Mouse (Mus musculus): Measurements from ENCODE around the gene Scly. TPM values are rescaled to one million over a fixed set of nuclear protein-coding genes. Genes with fewer than 3 reads are reported as not detected.
A peak's percentile ranks its signal among the peaks of the same experiment; 100 is the strongest.

Scly gene
- 9.1 and 10.6 TPM in 2 replicates for polyA plus RNA-seq (2012; ENCODE audit: insufficient read depth, insufficient read length, missing spikeins)

DNA sequence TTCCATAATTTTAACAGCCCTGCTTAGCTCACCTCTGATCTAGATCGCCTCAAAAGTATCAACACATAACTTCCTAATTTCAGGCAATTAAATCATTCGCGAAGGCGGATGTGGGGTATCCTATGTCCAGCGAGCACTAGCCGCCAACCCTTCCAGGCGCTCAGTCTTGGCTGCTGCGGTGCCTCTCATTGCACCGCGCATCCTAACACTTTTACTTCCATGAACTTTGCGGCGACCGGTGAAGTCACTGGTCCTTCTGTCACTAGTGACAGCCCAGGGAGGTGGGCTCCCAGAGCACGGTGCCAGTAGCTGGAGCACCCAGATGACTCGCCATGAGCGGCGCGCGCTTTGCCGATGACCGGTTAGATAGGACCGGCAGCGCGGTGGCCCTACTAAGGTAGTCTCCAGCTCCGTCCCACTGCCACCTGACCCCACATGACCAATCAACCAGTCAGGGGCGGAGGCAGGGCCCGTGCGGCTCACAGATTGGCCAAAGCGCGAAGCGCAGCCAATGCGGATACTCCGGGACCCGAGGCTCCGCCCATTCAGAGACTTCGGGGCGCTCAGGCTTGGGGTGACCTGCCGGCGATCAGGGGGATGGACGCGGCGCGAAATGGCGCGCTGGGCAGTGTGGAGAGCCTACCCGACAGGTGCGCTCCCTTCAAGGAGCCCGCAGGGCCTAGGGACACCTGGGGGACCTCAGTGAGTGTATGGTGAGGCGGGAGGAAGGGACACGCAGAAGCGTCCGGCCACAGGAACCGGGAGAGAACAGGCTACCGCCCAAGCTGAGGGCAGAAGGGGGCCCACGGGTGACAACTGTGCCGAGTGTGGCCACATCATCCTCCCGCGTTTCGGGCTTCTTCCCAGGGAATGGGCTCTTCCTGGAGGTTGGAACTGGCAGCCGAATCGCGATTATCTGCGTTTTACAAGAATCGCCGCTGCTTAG lies at the start of gene Scly:
Gene Scly, plus strand, starts transcription at position 540 of the 946 bp plus-strand sequence.
- H3K27ac ChIP-seq (replicated peaks; ENCODE audit: low read depth, low read length), result peak within 1 kb of the TSS; percentile 72
- peak within 1 kb of the TSS; percentile 95 for H3K4me3 ChIP-seq (ENCODE audit: insufficient read depth, low read depth, low read length)

DNA sequence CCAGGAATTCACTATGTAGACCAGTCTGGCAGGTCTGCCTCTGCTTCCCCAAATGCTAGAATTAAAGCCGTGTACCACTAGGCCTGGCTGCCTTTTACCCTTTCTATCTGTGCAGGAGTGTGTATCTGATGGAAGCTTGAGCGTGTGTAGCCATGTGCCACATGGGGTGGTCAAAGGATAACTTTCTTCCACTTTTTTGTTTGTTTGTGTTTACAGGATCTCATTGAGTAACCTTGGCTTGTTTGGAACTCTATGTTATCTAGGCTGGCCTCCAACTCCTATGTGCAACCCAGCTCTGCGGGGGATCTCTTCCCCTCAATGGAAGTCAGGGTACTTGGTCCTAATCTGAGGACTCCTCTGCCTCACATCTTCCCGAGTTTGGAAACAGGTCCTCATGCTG lies 49.2 kb upstream of the Scly start:
- H3K27ac ChIP-seq (replicated peaks; ENCODE audit: low read depth, low read length), result no peak overlapping the region
- peaks cover 15% of the 10 kb centered on the region; the same call in 1 of the 2 replicates for H3K4me1 ChIP-seq (ENCODE audit: control insufficient read depth, insufficient read depth, insufficient read length, low read length)
- no peak overlapping the region for H3K4me3 ChIP-seq (ENCODE audit: insufficient read depth, low read depth, low read length)

More for the DNA sequence above, at the start of gene Scly:
- H3K4me1 ChIP-seq (ENCODE audit: control insufficient read depth, insufficient read depth, insufficient read length, low read length), result peaks cover 5% of the 10 kb centered on the region; the same call in 1 of the 2 replicates

DNA sequence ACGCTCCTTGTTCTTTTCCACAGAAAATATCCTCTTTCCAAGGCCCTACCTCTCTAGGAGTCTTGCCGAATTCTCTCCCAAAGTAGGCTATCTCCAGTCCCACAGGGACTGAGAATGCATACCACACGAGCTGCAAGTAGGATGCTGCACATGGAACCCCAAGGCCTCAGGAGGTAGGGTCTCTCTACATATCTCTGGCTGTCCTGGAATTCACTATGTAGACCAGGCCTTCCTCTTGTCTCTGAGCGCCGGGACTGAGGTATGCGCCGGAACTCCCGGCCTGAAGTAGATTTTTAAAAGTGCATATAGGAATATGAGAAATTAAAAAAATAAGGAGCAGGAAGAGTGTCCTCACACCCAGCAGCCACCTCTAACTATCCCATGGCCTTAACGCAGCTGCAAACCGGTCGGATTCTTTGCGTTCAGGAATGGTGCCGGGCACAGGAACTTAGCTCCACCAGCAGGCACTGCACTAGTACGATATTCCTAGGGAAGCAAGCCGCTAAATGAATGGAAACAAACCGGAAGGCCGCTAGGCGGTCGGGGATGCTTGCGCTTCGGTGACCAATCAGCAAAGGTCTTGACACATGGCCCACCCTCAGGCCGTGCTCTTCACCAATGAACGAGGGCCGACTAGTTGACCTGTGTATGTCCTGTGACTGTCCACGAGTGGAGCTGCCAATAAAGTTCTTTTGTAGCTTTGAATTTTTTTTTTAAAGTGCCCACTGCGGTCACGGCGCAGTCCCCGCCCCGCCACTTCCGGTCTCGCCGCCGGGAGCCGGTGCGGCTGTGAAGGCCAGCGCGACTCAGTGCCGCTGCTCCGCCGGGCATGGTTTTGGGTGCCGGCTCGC lies 48.3 kb upstream of the Scly start, which contains the start of gene Ube2f:
Gene Ube2f, plus strand, starts transcription at position 741 of the 851 bp plus-strand sequence.
- Histone ChIP-seq H3K4me3 (ENCODE audit: insufficient read depth, low read depth, low read length) (peak within 1 kb of the TSS; percentile 88), H3K4me1 (ENCODE audit: control insufficient read depth, insufficient read depth, insufficient read length, low read length) (peaks cover 15% of the 10 kb centered on the region; the same call in 1 of the 2 replicates), H3K27ac (replicated peaks; ENCODE audit: low read depth, low read length) (peak within 1 kb of the TSS; percentile 98)

DNA sequence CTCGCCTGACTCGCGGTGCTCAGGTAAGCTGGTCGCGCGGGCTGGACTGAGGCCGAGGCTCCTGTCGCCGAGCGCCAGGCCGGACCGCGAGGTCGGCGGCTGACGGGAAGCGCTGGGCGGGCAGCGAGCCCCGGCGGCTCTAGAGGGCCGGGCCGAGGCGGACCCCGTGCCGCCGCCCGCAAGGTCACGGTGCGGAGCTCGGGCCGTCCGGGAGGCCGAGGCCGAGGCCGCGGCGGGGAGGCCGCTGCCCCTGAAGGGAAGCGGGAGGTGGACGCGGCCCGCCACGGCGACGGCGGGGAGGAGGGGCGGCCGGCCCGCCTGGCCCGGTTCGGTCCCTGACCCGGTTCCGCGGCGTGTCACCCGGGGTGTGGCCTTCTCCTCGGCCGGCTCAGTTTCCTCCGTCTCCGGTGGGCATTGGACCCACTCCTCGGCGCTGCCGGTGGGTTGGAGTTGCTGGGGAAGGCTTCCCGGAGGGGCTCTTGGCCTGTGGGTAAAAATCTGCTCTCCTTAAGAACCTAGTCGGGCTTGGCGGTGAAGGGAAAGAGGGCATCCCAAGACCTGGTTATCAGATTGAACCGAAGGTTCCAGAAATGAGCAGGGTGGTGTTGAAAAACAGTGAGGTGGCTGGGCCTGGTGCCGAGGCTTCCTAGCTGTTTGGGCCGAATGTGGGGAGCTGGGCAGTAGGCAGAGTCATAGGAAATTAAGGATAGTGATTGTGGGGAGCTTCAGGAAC lies 47.6 kb upstream of the Scly start:
- H3K4me1 ChIP-seq (ENCODE audit: control insufficient read depth, insufficient read depth, insufficient read length, low read length), result peaks cover 13% of the 10 kb centered on the region; the same call in 1 of the 2 replicates
- peak overlapping the region; percentile 98 for H3K27ac ChIP-seq (replicated peaks; ENCODE audit: low read depth, low read length)
- peak overlapping the region; percentile 88 for H3K4me3 ChIP-seq (ENCODE audit: insufficient read depth, low read depth, low read length)

DNA sequence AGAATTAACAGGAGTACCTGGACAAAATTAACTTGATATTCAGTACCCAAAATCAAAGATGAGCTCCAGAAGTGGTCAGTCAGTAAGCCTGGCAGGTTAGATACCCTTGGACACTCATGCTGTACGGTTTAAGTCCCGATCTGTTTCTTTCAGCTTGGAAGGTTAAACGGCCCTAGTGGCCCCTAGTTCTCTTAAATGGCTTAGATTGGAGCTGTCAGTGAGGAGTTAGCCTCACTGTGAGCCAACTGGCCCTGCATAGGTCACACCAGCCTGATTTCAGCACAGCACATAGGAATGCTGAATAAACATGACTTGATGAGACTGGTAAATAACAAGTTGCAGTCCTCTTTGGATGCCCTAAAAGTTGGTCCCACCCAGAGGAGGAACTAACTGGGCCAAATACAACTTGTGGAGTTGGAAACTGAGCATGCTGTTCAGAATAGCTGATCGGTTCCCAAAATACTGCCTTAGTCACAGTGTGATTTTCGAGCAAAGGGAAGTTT lies 46.9 kb upstream of the Scly start:
- Histone ChIP-seq H3K4me1 (ENCODE audit: control insufficient read depth, insufficient read depth, insufficient read length, low read length) (peaks cover 13% of the 10 kb centered on the region; the same call in 1 of the 2 replicates), H3K27ac (replicated peaks; ENCODE audit: low read depth, low read length) (peak overlapping the region; percentile 98)

GRCm38 (mm10) chr1:91251927-91252326 lies 46.2 kb upstream of the Scly start:
- peak overlapping the region; percentile 34 for H3K4me3 ChIP-seq (ENCODE audit: insufficient read depth, low read depth, low read length)
- peaks cover 13% of the 10 kb centered on the region; the same call in 1 of the 2 replicates for H3K4me1 ChIP-seq (ENCODE audit: control insufficient read depth, insufficient read depth, insufficient read length, low read length)
- no peak overlapping the region for H3K27ac ChIP-seq (replicated peaks; ENCODE audit: low read depth, low read length)

More for the DNA sequence above, 46.9 kb upstream of the Scly start:
- peak overlapping the region; percentile 88 for H3K4me3 ChIP-seq (ENCODE audit: insufficient read depth, low read depth, low read length)

GRCm38 (mm10) chr1:91257918-91258317 lies 40.2 kb upstream of the Scly start:
- H3K27ac ChIP-seq (replicated peaks; ENCODE audit: low read depth, low read length), result no peak overlapping the region
- H3K4me1 ChIP-seq (ENCODE audit: control insufficient read depth, insufficient read depth, insufficient read length, low read length), result peaks cover 9% of the 10 kb centered on the region
- H3K4me3 ChIP-seq (ENCODE audit: insufficient read depth, low read depth, low read length), result no peak overlapping the region

- Histone ChIP-seq H3K4me1 (ENCODE audit: control insufficient read depth, insufficient read depth, insufficient read length, low read length) (peaks cover 5% of the 10 kb centered on the region), H3K27ac (replicated peaks; ENCODE audit: low read depth, low read length) (no peak overlapping the region), H3K4me3 (ENCODE audit: insufficient read depth, low read depth, low read length) (no peak overlapping the region)
Measured at GRCm38 (mm10) chr1:91259794-91260193, 38.3 kb upstream of the Scly start.

DNA sequence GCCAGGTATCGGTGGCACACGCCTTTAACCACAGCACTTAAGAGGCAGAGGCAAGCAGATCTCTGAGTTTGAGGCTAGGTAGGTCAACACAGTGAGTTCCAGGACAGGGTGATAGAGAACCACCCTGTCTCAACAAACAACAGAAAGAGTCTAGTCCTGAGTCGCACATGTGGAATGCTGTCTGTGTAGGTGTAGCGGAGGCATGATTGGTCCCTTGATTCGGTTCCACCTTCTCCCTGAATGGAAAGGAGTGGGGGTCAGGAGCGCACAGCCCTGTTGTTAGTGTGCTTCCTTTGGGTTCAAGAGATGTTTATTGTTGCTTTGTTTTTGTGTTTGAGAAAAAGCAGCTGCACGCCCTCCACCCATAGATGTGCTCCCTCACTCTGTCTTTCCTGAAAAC lies 35.6 kb upstream of the Scly start:
- Histone ChIP-seq H3K4me1 (ENCODE audit: control insufficient read depth, insufficient read depth, insufficient read length, low read length) (peaks cover under 1% of the 10 kb centered on the region), H3K4me3 (ENCODE audit: insufficient read depth, low read depth, low read length) (no peak overlapping the region), H3K27ac (replicated peaks; ENCODE audit: low read depth, low read length) (no peak overlapping the region)

DNA sequence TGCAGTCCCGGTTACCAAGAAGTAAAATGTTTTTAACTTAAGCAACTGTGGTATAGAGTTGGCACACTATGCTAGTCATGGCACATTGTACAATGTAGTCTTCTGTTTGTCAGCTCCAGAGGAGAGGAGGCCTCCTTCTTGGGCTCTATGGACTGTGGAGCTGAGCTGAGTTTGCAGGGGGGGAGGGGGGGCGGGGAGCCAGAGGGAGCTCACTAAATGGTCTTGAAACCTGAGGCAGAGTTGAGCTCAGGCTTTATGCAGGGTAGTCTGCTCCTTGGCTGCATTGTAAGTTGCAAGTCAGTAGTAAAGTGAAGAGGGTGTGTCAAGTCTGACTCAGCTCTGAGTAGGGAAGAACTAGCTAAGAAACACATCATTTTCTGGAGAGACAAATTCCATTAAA lies 25.9 kb upstream of the Scly start:
- Histone ChIP-seq H3K27ac (replicated peaks; ENCODE audit: low read depth, low read length) (no peak overlapping the region), H3K4me1 (ENCODE audit: control insufficient read depth, insufficient read depth, insufficient read length, low read length) (no peaks in the 10 kb centered on the region), H3K4me3 (ENCODE audit: insufficient read depth, low read depth, low read length) (no peak overlapping the region)

DNA sequence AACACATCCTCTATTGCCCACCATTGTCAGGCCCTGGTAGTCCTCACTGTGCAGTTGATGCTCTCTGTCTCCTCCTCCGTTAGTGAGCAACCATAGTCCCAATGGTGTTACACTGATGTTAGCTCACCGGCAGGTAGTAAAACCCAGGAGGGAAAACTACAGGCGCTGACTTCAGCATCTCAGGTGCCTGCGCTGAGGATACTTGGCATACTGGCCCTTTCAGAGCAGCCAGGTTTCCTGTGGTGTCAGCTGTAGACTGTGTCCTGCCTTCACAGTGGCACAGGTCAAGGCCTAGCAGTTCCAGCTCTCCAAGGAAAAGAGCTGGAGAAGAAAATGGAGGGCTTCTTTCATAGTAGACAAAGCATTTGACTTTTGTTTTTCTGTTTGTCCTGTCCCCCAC lies 21.6 kb upstream of the Scly start:
- Histone ChIP-seq H3K4me1 (ENCODE audit: control insufficient read depth, insufficient read depth, insufficient read length, low read length) (no peaks in the 10 kb centered on the region), H3K27ac (replicated peaks; ENCODE audit: low read depth, low read length) (no peak overlapping the region)

GRCm38 (mm10) chr1:91277480-91277879 lies 20.7 kb upstream of the Scly start:
- Histone ChIP-seq H3K4me3 (ENCODE audit: insufficient read depth, low read depth, low read length) (no peak overlapping the region), H3K27ac (replicated peaks; ENCODE audit: low read depth, low read length) (no peak overlapping the region), H3K4me1 (ENCODE audit: control insufficient read depth, insufficient read depth, insufficient read length, low read length) (no peaks in the 10 kb centered on the region)

More for the DNA sequence above, 21.6 kb upstream of the Scly start:
- H3K4me3 ChIP-seq (ENCODE audit: insufficient read depth, low read depth, low read length), result no peak overlapping the region

DNA sequence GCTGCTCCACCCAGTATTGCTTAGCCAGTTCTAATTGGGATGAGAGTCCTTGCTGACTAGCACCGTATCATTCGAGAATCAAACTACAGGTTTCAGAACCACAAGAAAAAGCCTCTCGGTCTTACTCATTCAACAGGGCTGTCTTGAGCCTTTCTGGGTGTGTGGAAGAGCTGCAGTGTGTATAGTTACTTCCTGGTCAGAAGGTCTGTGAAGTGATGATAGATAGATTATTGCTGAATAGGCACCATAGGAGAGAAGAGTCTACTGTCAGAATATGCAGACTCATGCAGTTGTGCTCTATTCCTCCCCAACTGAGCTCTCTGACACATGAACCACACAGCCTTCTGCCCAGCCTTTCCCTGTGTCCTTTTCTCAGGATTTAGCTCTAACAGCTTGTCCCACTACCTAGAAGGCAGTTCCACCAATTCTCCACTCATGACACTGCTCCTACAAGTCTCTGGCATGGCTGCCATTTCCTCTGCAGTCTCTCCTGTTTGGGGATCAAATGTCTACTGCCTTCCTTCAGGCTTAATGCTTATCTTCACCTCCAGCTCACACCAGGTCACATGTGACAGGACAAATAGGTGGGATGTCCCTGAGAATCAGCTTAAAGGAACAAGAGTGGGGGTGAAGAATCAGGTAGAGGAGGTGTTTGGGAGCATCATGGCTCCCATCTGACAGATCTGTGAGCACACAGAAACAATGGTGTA lies 19.6 kb upstream of the Scly start:
- Histone ChIP-seq H3K4me1 (ENCODE audit: control insufficient read depth, insufficient read depth, insufficient read length, low read length) (no peaks in the 10 kb centered on the region), H3K4me3 (ENCODE audit: insufficient read depth, low read depth, low read length) (no peak overlapping the region)

GRCm38 (mm10) chr1:91279126-91279525 lies 19.0 kb upstream of the Scly start:
- Histone ChIP-seq H3K4me3 (ENCODE audit: insufficient read depth, low read depth, low read length) (no peak overlapping the region), H3K4me1 (ENCODE audit: control insufficient read depth, insufficient read depth, insufficient read length, low read length) (no peaks in the 10 kb centered on the region), H3K27ac (replicated peaks; ENCODE audit: low read depth, low read length) (no peak overlapping the region)

More for the DNA sequence above, 19.6 kb upstream of the Scly start:
- H3K27ac ChIP-seq (replicated peaks; ENCODE audit: low read depth, low read length), result no peak overlapping the region

Data from brown adipose tissue, adult 24 weeks (tissue).